Mouse (Mus musculus): ENCODE results near the gene Tmem102.

Tmem102 gene

DNA sequence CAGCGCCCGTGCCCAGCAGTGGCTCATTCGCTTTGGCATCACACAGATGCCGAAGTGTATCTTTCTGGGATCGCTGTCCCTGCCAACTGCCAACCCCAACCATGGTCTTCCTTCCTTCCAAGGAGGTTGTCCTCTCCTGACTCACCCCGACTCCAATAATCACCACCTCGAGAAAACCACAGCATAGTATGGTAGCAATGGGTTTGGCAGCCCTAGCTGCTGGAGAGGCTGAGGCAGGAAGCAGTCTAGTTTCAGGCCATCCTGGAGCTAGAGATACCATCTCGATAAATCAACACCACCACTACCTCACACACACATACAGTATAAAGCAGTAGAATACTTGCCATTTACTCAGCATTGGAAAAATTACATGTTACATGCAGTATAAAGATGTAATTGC, 13.4 kb upstream of the Tmem102 start:
- DNase-seq, result no peak

DNA sequence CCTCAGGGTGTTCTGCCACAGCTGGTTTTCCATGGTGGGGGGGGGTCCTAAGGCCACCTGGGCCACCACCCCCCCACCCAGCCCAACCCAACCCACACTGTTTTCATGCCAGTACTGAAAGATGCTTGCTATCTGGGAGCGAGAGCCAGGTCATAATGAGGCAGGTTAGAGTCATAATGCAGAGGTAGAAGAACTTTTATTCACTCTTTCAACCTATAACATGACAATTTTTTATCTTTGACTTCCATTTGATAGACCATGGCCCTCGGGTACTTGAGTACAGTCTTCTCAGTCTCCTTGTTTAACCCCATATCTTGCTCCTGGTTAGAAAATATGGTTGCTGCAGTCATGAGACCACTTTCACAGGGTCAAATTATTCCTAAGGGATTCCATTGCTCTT, 12.9 kb upstream of the Tmem102 start, which contains the start of gene Spem2:
TSS of gene Spem2 (minus strand) at position 101 of the 400 bp plus-strand sequence.
- DNase-seq, result no peak

GRCm38 (mm10) chr11:69816520-69816919, 11.1 kb upstream of the Tmem102 start:
- no peak for DNase-seq

GRCm38 (mm10) chr11:69815155-69815554, 9.7 kb upstream of the Tmem102 start, which contains the start of gene Gm39566:
Gene Gm39566, minus strand, starts transcription at chr11:69815298.
- peak; percentile 48 for DNase-seq

DNA sequence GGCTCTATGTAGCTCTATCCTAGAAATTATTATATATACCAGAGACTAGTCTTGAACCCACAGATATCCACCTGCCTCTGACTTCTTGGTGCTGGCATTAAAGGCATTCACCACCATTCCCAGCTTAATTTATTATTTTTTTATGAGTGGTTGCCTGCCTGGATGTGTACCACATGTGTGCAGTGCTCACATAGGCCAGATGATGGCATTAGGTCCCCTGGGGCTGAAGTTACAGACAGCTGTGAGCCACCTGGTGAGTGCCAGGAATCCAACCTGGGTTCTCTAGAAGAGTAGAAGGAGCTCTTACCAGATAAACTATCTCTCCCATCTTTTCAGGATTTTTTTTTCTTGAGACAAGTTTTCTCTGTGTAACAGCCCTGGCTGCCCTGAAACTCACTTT, 4.9 kb upstream of the Tmem102 start:
- DNase-seq, result no peak

- DNase-seq, result no peak
Observed at GRCm38 (mm10) chr11:69807641-69808040, 2.2 kb upstream of the Tmem102 start.

DNA sequence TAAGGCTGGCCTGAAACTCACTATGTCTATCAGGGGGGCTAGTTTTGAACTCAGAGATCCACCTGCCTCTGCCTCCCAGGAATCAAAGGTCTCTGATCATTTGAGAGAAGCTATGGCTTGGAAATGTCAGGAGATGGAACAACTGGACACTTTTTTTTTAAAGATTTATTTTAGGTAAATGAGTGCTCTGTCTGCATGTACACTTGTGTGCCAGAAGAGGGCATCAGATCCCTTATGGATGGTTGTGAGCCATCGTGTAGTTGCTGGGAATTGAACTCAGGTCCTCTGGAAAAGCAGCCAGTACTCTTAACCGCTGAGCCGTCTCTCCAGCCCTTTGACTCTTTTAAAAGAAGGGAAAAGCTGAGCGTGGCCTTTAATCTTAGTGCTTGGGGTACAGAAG, 954 bp upstream of the Tmem102 start:
- DNase-seq, result no peak

DNA sequence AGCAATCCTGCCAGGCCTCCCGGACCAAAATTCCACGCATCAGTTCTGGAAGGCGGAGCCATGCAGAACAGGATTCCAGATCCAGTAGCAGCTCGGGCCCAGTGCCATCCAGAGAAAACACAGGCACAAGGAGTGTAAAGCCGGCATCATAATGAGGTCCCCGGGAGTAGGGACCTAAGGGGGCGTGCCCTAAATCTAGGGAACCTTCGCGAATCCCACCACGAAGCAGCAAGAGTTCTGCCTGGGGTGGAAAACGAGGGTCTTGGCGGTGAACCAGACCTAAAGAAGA, 828 bp downstream of the Tmem102 start:
- DNase-seq, result no peak

- peak; percentile 84 for DNase-seq
Observed at GRCm38 (mm10) chr11:69803786-69804651, 1.4 kb downstream of the Tmem102 start.

DNA sequence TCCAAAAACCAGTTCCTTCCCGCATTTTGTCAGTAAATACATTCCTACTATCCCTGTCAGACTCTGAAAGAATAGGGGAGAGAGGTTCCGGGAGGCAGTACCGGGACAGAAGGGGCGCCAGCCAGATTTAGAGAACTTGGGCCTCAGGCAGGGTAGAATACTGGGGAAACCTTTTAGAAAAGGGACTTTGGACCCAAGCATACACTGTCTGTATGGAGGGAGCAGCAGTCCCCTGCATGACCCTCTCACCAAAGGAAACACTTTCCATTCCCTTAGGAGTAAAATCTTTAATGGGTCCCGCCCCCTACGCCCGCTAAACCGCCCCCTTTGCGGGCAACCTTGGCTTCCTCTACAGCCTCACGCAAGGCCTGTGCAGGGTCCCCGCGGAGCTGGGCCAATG, 2.1 kb downstream of the Tmem102 start:
- DNase-seq, result no peak

DNA sequence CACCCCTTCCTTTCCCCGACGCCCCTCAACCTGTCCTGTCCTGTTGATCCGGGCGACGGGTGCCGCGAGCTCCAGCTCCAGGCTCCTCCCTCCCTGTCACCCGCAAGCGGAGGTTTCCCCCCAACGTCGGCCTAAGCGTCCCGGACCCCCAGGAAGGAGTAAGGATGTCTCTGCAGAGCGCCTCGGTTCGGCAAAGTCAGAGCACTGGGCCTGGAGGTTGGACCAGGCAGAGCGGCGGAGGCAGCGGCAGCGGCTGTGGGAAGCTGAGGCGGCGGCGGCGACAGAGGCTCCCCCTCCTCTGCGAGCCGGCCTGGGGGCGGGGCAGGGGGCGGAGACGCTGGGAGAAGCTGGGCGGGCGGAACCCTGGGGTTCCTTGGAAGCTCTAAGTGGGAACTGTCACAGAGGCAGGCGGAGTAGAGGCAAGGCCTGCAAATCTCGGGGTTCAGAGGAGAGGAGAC, 2.7 kb downstream of the Tmem102 start:
- peak; percentile 84 for DNase-seq

GRCm38 (mm10) chr11:69801379-69801977, 3.9 kb downstream of the Tmem102 start, which contains the start of gene Fgf11:
Gene Fgf11, minus strand, starts transcription at chr11:69801857.
- no peak for DNase-seq

GRCm38 (mm10) chr11:69800392-69801197, 4.8 kb downstream of the Tmem102 start:
- DNase-seq, result no peak

DNA sequence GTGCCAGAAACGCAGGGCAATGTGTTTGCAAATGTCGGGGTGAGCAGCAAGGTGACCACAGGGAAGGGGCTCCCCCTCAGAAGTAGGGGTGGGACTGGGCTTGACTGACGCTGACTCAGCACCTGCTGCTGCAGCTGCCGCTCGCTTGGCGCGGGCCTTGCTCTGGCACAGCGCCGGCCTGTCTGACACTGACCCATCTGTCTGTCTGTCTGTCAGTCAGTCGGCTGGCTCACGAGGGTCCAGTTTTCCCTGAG, 5.4 kb downstream of the Tmem102 start:
- DNase-seq, result no peak

GRCm38 (mm10) chr11:69799394-69800137, 5.9 kb downstream of the Tmem102 start:
- no peak for DNase-seq

- DNase-seq, result no peak
Observed at GRCm38 (mm10) chr11:69797924-69798323, 7.5 kb downstream of the Tmem102 start.

DNA sequence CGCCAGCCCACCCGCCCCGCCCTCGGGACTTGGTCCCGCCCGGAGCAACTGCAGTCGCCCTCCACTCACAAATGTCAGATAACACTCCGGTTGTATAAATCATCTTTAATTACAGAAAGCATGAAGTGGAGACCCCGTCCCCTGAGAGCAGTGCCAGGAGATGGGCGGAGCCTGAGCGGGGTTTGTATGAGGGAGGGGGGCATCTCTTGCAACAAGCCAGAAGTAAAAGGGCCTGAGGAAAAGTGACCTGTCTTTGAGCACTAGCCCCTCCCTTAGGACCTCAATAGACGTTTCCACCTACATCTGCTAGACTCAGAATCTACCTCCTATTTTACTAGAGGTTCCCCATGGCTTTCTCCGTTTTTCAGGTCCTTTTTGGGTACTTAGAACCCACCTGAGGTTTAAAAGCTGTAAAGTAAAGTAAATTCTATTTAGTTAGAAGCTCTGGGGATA, 9.4 kb downstream of the Tmem102 start:
- DNase-seq, result no peak

DNA sequence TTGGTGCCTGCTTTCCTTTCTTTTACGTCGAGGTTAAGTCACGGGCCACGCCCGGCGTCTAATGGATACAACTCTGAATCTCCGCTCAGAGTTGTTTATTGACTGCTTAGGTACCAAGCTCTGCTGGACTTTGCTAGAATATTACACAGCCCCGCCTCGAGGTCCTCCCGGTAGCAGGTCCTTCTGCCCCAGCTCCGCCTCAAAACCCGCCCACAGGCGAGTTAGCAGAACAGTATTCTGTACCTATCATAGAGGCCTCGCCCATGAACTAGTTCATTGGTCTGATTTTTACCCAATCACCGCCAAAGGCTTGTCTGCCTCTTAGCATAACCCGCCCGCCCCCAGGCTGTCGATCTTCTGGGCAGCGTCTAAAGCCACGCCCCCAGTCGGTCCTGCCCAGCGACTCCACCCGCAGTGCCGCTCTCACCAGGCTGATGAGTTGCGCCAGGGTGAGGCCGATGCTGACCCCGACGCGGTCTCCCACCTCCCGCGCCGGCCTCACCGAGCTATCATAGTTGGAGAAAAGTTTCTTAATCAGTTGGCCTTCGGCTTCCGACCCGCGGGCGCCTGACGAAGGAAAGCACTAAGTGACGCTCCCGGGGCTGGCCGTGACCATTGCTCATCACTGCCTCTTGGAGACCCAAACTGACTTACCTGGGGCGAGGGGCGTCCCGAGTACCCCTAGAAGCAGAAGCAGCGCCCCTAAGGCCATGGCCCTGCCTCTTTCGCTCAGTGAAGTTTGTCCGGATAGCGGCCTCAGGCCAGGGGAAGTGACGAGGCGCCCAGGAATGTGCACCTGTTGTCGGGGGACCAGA, 10.0 kb downstream of the Tmem102 start, which contains the start of gene Chrnb1:
TSS of gene Chrnb1 (minus strand) at position 776 of the 815 bp plus-strand sequence.
- peak; percentile 91 for DNase-seq

GRCm38 (mm10) chr11:69793429-69793828, 12.0 kb downstream of the Tmem102 start:
- no peak for DNase-seq

DNA sequence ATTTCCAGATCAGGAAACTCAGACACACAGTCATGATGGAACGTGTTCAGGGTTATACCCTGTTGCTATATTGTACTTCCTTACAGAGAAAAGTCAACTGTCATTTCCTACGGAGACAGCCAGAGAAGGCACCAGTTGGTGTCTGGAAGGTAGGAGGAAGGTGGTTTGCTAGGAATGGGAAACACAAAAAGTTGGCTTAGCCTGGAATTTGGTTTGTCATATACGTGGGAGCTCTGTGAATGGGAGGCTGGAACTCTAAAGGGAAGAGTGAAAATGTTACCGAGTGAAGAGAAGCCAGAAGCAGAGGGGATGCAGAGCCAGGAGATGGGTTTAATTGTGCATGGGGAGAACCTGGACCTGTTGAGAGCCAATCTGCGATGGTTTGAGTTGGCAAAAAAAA, 14.0 kb downstream of the Tmem102 start:
- DNase-seq, result no peak

DNA sequence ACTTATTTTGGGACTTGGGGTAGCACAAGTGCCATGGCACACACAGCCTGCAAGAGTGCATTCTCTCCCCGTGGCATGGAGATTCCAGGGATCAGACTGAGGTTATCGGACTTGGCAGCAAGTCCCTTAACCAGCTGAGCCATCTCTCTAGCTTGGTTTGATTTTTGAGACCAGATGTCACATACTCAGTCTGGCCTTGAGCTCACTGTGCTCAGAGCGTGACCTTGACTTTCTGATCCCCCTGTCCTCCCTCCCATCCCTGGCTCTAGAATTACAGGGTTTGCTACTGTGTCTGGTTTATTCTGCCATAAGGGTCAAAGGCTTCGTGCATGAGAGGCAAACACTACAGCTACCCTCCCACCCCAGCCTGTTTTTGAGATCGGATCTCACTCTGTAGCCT, 16.0 kb downstream of the Tmem102 start:
- DNase-seq, result no peak

GRCm38 (mm10) chr11:69787306-69787705, 18.1 kb downstream of the Tmem102 start:
- no peak for DNase-seq

All from thymus, postnatal 25 days (tissue).